ENCODE assay signal across 14 mouse cellular contexts in genomic region chr5:131165681-131166080, GRCm38 (mm10).
DNase-seq lines count a peak whose midpoint lies in the region; ATAC-seq lines count a peak whose summit lies in the region.
"Had no signal": no experiment of that assay in that cellular context is flagged by ENCODE, and none has a peak within 500 bp of the region (broad histone marks: within the 10 kb centered on the region; RNA-seq: fewer than 3 reads in every experiment).

No protein-coding gene starts in this region.

- peak overlapping the region; percentile 35; the same call in 1 of the 2 replicates for H3K27ac ChIP-seq in hindbrain, embryonic 13.5 days
- H3K27ac ChIP-seq in hindbrain, embryonic 12.5 days, result no peak overlapping the region
- H3K27ac ChIP-seq: heart, embryonic 13.5 days; left cerebral cortex, adult 2 months; liver, embryonic 14.5 days had no signal

- no peak for ATAC-seq in hindbrain, embryonic 13.5 days (ENCODE audit: low FRiP score)
- no peak for ATAC-seq in hindbrain, embryonic 12.5 days (ENCODE audit: low FRiP score)
- ATAC-seq: lung, postnatal 0 days had no signal

- H3K27me3 ChIP-seq in hindbrain, embryonic 13.5 days, result no peaks in the 10 kb centered on the region
- H3K27me3 ChIP-seq in hindbrain, embryonic 12.5 days, result no peaks in the 10 kb centered on the region
- H3K27me3 ChIP-seq: heart, embryonic 13.5 days had no signal

- no peak overlapping the region for H3K9ac ChIP-seq in hindbrain, embryonic 13.5 days
- H3K9ac ChIP-seq in hindbrain, embryonic 12.5 days, result no peak overlapping the region
- H3K9ac ChIP-seq: heart, embryonic 13.5 days; liver, embryonic 14.5 days had no signal

- DNase-seq in NIH3T3 (ENCODE audit: low read depth), result peak; percentile 77
- DNase-seq in brain, adult 2 months (ENCODE audit: low read depth, low spot score), result peak; percentile 70
- DNase-seq in layer of hippocampus, postnatal 36 days, result peak; percentile 47 to 55
- no peak for DNase-seq in spleen, adult 18-20 months
- DNase-seq in adrenal gland, postnatal 10 days, result no peak
- DNase-seq: cerebellum, adult 11 months; kidney, adult 18-20 months; kidney, postnatal 14 days had no signal

- no peak overlapping the region for H3K4me2 ChIP-seq in hindbrain, embryonic 13.5 days
- no peak overlapping the region for H3K4me2 ChIP-seq in hindbrain, embryonic 12.5 days (replicated peaks)
- H3K4me2 ChIP-seq: heart, embryonic 13.5 days had no signal

- H3K4me3 ChIP-seq in hindbrain, embryonic 13.5 days, result no peak overlapping the region
- no peak overlapping the region for H3K4me3 ChIP-seq in hindbrain, embryonic 12.5 days
- H3K4me3 ChIP-seq: heart, embryonic 13.5 days; left cerebral cortex, adult 2 months had no signal

- H3K36me3 ChIP-seq in hindbrain, embryonic 13.5 days, result no peaks in the 10 kb centered on the region
- no peaks in the 10 kb centered on the region for H3K36me3 ChIP-seq in hindbrain, embryonic 12.5 days
- H3K36me3 ChIP-seq: heart, embryonic 13.5 days had no signal

- 31% methylated on average over 7 of the region's 7 CpGs for WGBS in hindbrain, embryonic 13.5 days
- 37% methylated on average over 7 of the region's 7 CpGs for WGBS in hindbrain, embryonic 12.5 days

- H3K9me3 ChIP-seq in hindbrain, embryonic 13.5 days, result no peaks in the 10 kb centered on the region; the same call in 1 of the 2 replicates
- no peaks in the 10 kb centered on the region for H3K9me3 ChIP-seq in hindbrain, embryonic 12.5 days (replicated peaks)
- H3K9me3 ChIP-seq: heart, embryonic 13.5 days had no signal

- peaks cover 8% of the 10 kb centered on the region; the same call in 1 of the 2 replicates for H3K4me1 ChIP-seq in hindbrain, embryonic 13.5 days (replicated peaks)
- H3K4me1 ChIP-seq in hindbrain, embryonic 12.5 days, result no peaks in the 10 kb centered on the region
- H3K4me1 ChIP-seq: heart, embryonic 13.5 days had no signal

Comparison
In these comparisons a context has a peak if more than half of its experiments do, and no peak if none do; other contexts are left out.
1. DNase-seq: peak in NIH3T3 (single experiment), brain, adult 2 months (single experiment) and layer of hippocampus, postnatal 36 days (2 of 2); none in spleen, adult 18-20 months (0 of 2) and adrenal gland, postnatal 10 days (single experiment).